Mouse (Mus musculus) heart, postnatal 0 days (tissue): ENCODE measurements around the gene Ryr2. TPM values are rescaled to one million over a fixed set of nuclear protein-coding genes. Genes with fewer than 3 reads are reported as not detected.

Experiments
- ATAC-seq: fragments of 200-750 bp; cut with Nextera tagmentation; 2 replicates; pipeline ENCODE4 v1.8.0; 2017; ENCODE audit warnings: low read depth, moderate number of reproducible peaks, moderate library complexity; ENCODE audit not compliant: insufficient read depth
- DNase-seq: peaks from one replicate; pipeline ENCODE4 v3.0.0-alpha.2; 2016; ENCODE audit warnings: low spot score
- H3K27ac ChIP-seq: fragments of 300-500 bp; sonication (generic); 2 replicates; pipeline ENCODE4 v1.5.1; 2014; ENCODE audit warnings: low read depth, mild to moderate bottlenecking
- H3K27me3 ChIP-seq: fragments of 300-500 bp; sonication (generic); 2 replicates; pipeline ENCODE4 v1.6.1; 2014; ENCODE audit warnings: low read length, mixed read lengths; ENCODE audit not compliant: control insufficient read depth, insufficient read depth
- H3K36me3 ChIP-seq: fragments of 300-500 bp; sonication (generic); replicated peaks from 2 replicates; pipeline ENCODE4 v1.6.1; 2014; ENCODE audit warnings: low read length, mixed read lengths; ENCODE audit not compliant: control insufficient read depth, insufficient read depth
- H3K4me1 ChIP-seq: fragments of 300-500 bp; sonication (generic); 2 replicates; pipeline ENCODE4 v1.6.1; 2014; ENCODE audit warnings: antibody characterized with exemption; ENCODE audit not compliant: control insufficient read depth, insufficient read depth
- H3K4me2 ChIP-seq: fragments of 300-500 bp; sonication (generic); 2 replicates; pipeline ENCODE4 v1.6.1; 2014; ENCODE audit warnings: low read depth, mild to moderate bottlenecking, low read length, moderate library complexity
- H3K4me3 ChIP-seq: fragments of 300-500 bp; sonication (generic); 2 replicates; pipeline ENCODE4 v1.5.1; 2014; ENCODE audit warnings: low read depth, low read length
- H3K9ac ChIP-seq: fragments of 300-500 bp; sonication (generic); replicated peaks from 2 replicates; pipeline ENCODE4 v1.6.1; 2014; ENCODE audit warnings: low read depth, low read length, mixed read lengths
- H3K9me3 ChIP-seq: fragments of 300-500 bp; sonication (generic); replicated peaks from 2 replicates; pipeline ENCODE4 v1.6.1; 2016; ENCODE audit warnings: low read length; ENCODE audit not compliant: control insufficient read depth
- CTCF ChIP-seq: IDR thresholded peaks from 2 replicates; pipeline ENCODE4 v1.5.1; 2016; ENCODE audit warnings: antibody characterized with exemption, control low read depth, low read depth
- EP300 ChIP-seq: IDR thresholded peaks from 2 replicates; pipeline ENCODE4 v1.6.1; 2016; ENCODE audit warnings: antibody characterized with exemption, low read depth
- WGBS: fragments of 180-500 bp; shearing (Covaris S2); extraction: QIAGEN DNeasy Blood & Tissue Kit; methylation state at CpG from one replicate; pipeline ENCODE4 v1.1.7; 2014; 5-methylcytosine and 5-hydroxymethylcytosine counted together
- polyA plus RNA-seq: library from polyadenylated mRNA; unstranded; fragments of >200 nt; fragmentation: Nextera tagmentation; extraction: Ambion mirVana; gene quantifications from 2 replicates; pipeline ENCODE4 v1.2.1, GENCODE M21; 2015
- total RNA-seq: library from RNA; depleted of rRNA; stranded (reverse); fragments of >200 nt; gene quantifications from 2 replicates; pipeline ENCODE4 v1.2.3, GENCODE M21; 2014; ENCODE audit warnings: low replicate concordance

Ryr2 gene
- total and polyA plus RNA-seq, 2 experiments from 2014 or later, result 61.4 to 396 TPM

DNA sequence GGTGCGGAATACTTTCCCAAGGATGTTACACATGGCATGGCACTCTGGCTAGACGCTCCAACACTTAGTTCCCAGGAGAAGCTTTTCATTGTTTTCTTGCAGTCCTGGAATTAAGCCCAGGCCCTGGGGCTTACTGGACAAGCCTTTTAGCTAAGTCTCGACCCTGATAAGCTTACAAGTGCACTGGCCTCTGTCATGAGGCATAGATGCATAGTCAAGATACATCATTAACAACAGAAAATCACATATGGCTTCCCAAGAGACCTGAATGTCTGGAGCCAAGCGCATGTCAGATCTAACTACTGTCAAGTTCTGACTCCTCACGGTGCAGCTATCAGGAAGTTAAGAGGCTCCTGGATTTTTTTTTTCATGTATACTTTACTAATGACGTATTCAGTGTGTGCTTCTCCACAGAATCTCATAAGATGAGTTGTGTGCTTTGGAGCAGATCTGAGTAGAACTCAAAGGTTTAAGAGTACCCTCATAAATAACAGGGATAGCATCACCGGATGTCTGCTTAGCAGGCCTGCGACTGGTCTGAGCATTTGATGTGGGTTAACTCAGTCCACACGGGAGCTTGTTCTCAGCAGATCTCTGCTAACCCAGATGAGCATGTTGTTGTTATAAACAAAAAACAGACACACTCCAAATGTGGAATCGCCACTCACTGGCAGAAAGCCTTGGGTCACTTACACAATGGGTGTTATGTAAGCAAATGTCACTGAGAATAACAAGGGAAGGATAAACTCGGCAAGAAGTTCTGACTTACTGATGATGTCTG, 179.8 kb downstream of the Ryr2 start:
- Histone ChIP-seq H3K4me1 (peaks cover 11% of the 10 kb centered on the region; the same call in 1 of the 2 replicates), H3K9ac (no peak overlapping the region), H3K4me2 (no peak overlapping the region), H3K36me3 (no peaks in the 10 kb centered on the region), H3K27me3 (no peaks in the 10 kb centered on the region), H3K4me3 (no peak overlapping the region), H3K27ac (0 out of 2 replicates have a peak overlapping the region, but pooled peaks have one; percentile 22), H3K9me3 (no peaks in the 10 kb centered on the region)
- ATAC-seq (no peak), DNase-seq (no peak)
- WGBS, result 39% methylated on average over 11 of the region's 11 CpGs
- TF ChIP-seq EP300 (no peak), CTCF (no peak)

DNA sequence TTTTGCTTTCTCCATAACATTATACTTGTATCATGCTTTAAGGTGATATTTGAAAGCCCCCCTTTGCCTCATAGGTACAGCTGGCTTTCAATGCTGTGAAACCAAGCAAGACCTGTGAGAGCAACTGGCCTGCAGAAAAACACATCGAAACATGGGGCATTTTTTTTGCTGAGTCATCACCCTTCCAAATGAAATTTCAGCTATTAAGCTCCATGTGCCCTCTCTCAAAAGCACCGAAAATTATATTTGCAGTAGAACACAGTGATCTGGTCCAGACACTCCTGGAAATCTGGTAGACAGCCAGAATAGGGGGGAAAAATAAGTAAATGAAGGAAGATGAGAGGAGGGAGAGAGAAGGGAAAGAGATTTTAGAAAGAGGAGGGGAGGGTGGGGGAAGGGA, 180.5 kb downstream of the Ryr2 start:
- Histone ChIP-seq H3K27me3 (no peaks in the 10 kb centered on the region), H3K36me3 (no peaks in the 10 kb centered on the region), H3K27ac (no peak overlapping the region), H3K9me3 (no peaks in the 10 kb centered on the region), H3K4me3 (no peak overlapping the region), H3K9ac (no peak overlapping the region), H3K4me1 (peaks cover 16% of the 10 kb centered on the region; the same call in 1 of the 2 replicates), H3K4me2 (no peak overlapping the region)
- DNase-seq (no peak), ATAC-seq (no peak)
- WGBS, result 85% methylated on average over 2 of the region's 2 CpGs
- TF ChIP-seq EP300 (no peak), CTCF (no peak)

GRCm38 (mm10) chr13:11924732-11925131, 182.0 kb downstream of the Ryr2 start:
- H3K4me2 ChIP-seq, result no peak overlapping the region
- no peak overlapping the region for H3K27ac ChIP-seq
- 72% methylated on average over 3 of the region's 3 CpGs for WGBS
- no peaks in the 10 kb centered on the region for H3K9me3 ChIP-seq
- H3K36me3 ChIP-seq, result no peaks in the 10 kb centered on the region
- DNase-seq (no peak), ATAC-seq (no peak)
- no peaks in the 10 kb centered on the region for H3K27me3 ChIP-seq
- no peak for TF ChIP-seq EP300
- TF ChIP-seq CTCF, result no peak
- H3K4me3 ChIP-seq, result no peak overlapping the region
- peaks cover 17% of the 10 kb centered on the region; the same call in 1 of the 2 replicates for H3K4me1 ChIP-seq
- H3K9ac ChIP-seq, result no peak overlapping the region

GRCm38 (mm10) chr13:11920495-11920894, 186.2 kb downstream of the Ryr2 start:
- WGBS, result 81% methylated on average over 1 of the region's 1 CpGs
- DNase-seq (no peak), ATAC-seq (no peak)
- Histone ChIP-seq H3K9ac (no peak overlapping the region), H3K4me2 (no peak overlapping the region), H3K36me3 (no peaks in the 10 kb centered on the region), H3K4me1 (0 out of 2 replicates have a peak, but pooled peaks cover 7% of the 10 kb centered on the region), H3K9me3 (no peaks in the 10 kb centered on the region), H3K27me3 (no peaks in the 10 kb centered on the region), H3K27ac (no peak overlapping the region), H3K4me3 (no peak overlapping the region)
- TF ChIP-seq EP300, result no peak
- TF ChIP-seq CTCF, result no peak

DNA sequence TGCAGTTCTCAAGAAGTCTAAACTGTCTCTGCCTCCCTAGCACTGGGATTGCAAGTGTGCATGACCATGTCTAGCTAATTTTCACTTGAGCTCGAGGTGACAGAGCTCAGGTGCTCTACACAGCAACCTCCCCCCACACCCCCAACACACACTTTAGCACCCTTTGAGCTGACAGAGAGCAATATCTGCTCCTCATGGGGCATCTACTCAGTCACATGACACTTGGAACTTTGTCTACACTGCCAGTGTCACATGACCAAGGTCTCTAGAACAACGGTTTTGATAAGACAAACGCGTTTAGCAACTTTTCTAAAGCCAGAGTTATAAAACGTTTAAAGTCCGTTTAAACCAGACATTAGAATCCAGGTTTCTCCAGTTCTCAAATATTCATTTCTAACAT, 187.3 kb downstream of the Ryr2 start:
- Histone ChIP-seq H3K36me3 (no peaks in the 10 kb centered on the region), H3K4me2 (no peak overlapping the region), H3K27ac (no peak overlapping the region), H3K9me3 (no peaks in the 10 kb centered on the region), H3K4me1 (0 out of 2 replicates have a peak, but pooled peaks cover 13% of the 10 kb centered on the region), H3K9ac (no peak overlapping the region), H3K27me3 (no peaks in the 10 kb centered on the region), H3K4me3 (no peak overlapping the region)
- TF ChIP-seq EP300, result no peak
- no peak for TF ChIP-seq CTCF
- ATAC-seq, result no peak
- 70% methylated on average over 6 of the region's 6 CpGs for WGBS
- DNase-seq, result no peak
